Mouse (Mus musculus): ENCODE measurements around the gene Six2.
"Not testable (repeated sequence)": the region's sequence is repeated elsewhere in the genome, so short reads cannot be mapped to it uniquely, and the experiment has no call there.

DNA sequence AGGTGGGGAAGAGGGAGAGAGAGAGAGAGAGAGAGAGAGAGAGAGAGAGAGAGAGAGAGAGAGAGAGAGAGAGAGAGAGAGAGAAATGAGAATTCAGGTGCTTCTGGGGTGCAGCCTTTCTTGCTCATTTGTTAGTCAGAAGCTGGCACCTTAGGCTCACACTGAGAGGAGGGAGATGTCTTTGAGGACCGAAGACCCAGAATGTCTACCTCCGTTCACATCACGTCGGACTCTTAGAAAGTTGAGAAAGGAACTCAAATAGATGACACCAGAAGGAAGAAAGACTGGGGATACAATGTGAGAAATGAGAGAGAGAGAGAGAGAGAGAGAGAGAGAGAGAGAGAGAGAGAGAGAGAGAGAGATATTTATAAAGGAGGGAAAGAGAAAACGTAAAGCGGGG lies 3.6 kb downstream of the Six2 start:
- TF ChIP-seq EP300 (IDR thresholded peaks at IDR 0.05; ENCODE audit: low read length); MAX (IDR thresholded peaks at IDR 0.05; ENCODE audit: low read length); HCFC1 (IDR thresholded peaks at IDR 0.05; ENCODE audit: low read depth, low read length); GABPA (IDR thresholded peaks at IDR 0.05; ENCODE audit: insufficient replicate concordance, low read depth, low read length); CTCF (conservative IDR thresholded peaks at IDR 0.05 in 1 of 2, IDR thresholded peaks at IDR 0.05 in 1 of 2; ENCODE audit: low read depth in 2 of 2, low read length in 2 of 2): not testable (repeated sequence)
